Mouse (Mus musculus) CD4-positive helper T cell, adult 2 months (primary cell): ENCODE data around the gene Tgfbi.

Experiments used
- DNase-seq: peaks from one replicate; pipeline ENCODE4 v3.0.0-alpha.2; 2012; ENCODE audit warnings: low read depth, missing footprints, low spot score

The Tgfbi gene

DNA sequence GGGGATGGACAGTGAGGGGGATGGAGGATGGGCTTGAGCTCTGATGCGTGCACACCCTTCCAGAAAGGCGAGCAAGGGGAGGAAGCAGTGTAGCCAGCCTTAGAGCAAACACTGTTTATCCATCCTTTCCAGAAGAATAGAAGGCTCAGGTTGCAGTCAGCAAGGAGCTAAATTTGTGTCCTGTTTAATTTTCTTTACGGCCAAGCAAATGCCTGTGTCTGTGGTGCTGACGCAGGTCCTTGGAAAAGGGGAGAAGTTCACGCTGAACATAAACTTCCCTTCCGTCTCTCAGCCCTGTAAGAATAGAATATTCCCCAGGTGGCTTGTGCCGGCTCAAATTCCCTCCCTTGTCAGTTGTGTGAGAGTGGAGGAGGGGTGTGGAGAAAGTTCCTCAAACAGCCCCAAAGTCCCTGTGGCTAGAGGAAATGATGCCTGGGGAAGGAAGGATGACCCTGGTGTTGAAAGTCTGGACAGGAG is 24.9 kb downstream of the Tgfbi start:
- DNase-seq, result no peak

DNA sequence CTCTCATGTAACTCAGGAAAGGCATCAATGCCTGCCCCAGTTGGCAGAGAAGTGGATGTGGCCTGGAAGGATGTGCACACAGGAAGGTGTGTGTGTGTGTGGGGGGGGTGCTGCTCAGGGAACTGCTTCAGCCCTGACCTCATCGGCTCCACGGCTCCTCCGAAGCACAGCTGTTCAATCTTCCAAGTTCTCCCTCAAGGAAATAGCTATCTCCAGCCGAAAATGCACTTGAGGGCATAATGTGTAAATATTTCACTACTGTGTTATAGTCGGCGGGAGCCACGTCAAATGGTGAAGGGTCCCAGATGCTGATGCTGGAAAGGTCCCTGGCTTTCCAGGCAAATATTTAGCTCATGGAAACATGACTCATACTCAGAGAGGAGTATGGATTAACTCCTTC is 25.6 kb downstream of the Tgfbi start:
- DNase-seq, result no peak

DNA sequence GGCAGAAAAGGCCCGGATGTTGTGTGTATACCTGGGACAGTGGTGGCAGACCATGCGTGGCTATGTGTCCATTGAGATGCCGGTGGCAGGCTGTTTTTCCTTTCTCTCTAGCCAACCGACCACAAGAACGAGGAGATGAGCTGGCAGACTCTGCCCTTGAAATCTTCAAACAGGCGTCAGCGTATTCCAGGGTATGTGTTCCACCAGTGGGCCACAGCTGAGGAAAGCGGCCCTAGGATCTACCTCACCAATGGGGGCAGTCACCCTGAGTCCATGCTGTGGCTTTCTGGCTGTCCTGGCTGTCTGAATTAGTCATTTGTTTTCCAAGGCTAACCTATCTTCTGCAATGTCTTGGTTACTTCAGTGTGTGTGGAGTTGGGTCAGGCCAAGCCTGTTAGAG is 27.7 kb downstream of the Tgfbi start:
- no peak for DNase-seq

DNA sequence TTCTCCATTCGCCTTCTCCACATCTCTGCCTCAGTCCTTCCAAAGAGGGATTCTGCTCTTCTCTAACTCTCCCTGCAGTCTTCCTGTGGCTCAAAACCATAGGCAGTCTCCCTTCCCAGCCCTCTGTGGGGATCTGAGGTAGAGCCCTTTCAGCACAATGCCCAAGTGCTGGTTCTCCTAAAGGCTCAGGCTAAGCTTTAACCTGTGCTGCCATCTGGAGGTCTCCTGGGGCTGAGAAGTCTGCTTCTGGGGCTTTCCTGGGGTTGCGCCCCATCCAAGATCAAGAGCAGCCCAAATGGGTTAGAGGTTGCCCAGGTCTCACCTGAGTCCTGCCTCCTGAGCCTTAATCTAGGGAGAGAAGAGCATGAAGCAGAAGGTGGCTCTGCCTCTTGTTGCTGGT is 32.4 kb downstream of the Tgfbi start:
- DNase-seq, result no peak

DNA sequence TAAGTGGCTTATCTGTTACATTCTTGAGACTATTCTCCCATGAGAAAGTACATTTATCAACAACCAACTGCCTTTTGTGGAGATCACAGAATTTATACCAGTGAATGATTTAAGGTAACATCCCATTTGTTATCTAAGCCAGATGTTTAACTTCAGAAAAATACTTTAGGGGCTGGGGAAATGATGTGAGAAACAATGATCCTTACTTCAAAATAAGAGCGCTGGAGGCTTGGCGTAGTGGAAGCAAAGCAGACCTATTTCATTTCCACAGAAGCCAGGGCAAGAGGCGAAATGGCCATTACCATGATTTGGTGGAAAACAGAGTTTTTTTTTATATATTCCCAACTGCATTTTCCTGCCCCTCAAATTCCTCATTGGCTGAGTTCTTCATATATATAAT is 34.7 kb downstream of the Tgfbi start:
- DNase-seq, result no peak

DNA sequence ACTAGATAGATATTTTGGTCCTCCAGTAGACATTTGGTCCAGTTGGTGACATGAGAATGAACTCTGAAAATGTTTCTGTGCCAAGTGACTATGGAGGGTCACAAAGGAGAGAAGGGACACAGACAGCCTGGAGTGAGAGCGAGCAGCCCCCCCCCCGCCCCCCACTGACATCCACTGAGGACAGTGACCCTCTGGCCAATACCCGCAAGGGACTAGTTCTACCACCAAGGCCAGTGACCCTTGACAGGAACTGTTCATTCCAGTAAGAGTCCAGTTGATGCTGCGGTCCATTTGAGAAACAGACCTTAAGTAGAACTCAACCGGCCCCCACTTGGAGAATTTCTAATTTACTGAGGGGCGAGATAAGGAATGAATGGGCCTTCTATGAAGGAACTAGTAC is 36.4 kb downstream of the Tgfbi start:
- DNase-seq, result no peak

DNA sequence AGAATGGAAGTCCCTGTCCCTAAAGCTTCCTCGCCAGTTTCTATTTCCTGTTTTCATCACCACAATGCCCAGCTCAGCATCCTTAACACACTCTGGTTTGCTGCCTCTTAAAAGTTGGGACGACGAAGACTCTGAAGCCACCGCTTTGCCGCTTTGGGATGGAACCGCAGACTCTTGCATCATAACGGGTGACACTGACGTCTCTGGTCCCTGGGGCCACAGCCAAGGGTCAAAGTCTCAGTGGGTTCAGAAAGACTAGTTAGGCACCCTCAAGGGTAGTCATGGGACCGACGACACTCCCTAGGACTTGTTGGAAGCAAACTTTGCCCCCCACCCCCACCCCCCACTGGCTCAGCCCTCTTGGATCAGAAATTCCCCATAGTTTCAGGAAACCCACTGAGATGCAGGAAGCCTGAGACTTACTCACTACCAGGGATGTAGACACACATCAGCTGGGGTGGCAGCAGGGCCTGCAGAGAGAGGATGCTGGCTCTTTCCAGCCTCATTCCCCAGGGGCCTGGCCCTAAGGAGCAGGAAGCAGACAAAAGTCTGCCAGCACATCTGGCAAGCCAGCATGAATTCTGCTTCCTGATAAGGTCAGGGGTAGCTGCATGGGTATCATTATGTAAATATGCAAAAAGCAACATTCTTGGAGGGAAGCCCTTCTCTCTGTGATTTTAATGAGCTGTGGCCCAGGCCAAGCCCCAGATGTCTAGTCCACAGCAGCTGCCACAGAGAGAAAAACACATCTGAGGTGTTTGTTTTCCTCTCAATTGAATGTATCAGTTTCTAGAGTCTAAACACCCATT is 38.5 kb downstream of the Tgfbi start:
- no peak for DNase-seq

DNA sequence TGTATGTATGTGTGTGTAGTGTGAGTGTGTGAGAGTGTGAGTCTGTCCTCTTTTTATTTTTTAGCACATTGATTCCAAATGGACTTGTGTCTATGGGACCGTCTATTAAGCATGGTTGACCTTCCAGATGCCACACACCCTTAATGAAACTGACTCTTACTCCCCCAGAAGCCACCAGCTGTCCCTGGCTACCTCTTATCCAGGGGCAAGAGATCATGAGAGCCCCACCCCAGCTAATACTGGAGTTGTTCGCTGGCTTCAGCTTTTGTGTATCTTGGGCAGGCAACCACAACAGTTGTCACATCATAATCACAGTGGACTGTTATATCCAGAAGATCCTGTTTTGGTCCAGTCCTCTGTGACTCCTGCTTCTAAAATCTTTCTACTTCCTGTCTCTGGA is 40.7 kb downstream of the Tgfbi start:
- DNase-seq, result no peak

DNA sequence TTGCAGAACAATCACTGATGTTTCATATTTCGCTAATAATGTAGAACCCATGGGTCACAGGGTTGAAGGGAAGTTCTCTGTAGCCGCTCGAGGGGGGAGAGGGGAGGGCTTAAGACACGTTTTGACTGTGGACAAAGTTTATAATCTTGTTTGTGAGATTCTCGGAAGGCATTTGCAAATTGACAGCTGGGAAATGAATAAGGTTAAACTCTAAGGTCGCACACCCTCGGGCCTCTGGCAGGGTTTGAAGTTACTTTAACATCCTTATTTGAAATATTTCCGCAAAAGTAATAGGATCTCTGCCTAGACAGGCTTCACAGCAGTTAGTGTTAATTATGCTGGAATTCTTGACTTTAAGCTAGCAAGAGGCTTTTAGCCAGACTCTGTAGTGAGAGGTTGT is 43.1 kb downstream of the Tgfbi start:
- DNase-seq, result no peak

DNA sequence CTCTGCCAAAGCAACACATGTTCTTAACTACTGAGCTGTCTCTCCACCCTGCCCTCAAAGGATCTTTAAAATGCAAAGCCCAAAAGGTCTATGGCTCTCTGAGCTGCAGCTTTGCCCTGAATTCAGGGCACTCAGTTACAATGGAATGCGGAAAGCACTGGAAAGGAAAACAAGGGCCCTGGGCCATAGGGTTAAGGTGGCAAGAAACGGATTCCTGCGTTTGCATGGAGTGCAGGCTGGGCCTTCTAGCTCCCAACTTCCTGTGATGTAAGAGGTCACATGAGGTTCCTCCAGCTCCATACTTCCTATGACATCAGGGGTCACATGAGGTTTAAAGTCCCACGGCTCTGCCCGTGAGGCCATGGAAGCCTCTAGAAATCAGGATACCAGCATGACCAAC is 44.9 kb downstream of the Tgfbi start:
- DNase-seq, result no peak

DNA sequence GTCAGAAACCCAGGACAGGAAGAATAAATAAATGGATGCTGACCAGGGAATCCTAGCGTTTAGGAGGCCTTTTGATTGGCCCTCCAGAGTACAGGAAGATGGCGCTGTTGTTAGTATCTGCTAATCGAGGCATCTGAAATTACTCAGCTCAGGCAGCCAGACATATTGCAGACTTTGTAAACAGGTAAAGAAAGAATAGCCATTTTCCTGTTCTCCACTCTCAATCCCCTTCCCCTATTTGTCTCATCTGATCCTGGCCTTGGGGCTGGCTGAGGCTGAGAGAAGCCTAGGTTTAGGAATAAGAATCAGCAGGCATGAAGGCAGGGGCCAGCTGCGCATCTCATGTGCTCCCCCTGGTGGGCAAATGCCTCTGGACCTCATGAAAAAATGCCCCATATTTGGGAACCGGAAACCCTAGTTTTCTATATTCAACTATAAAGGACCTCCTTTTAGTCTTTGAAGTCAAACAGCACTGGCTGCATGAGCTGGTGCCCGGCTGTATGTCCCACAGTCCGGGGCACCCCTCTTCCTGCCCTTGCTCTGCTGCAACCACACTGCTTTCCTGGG is 48.7 kb downstream of the Tgfbi start:
- DNase-seq, result peak; percentile 59

DNA sequence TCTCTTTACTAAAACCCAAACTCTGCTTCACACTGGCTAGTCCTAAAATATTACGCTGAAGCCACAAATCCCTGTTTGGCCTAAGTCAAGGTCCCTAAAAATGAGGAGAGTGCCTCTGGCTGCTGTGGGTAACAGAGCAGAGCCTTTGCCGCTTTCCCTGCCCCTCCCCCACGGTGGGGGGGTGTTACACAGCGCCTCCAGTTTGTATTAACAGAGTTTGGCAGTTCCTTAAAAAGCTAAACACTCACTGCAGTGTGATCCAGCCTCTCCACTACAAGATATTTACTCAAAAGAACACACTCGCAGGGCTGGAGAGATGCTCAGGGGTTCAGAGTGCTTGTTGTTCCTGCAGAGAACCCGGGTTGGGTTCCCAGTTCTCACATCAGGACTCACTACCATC is 49.6 kb downstream of the Tgfbi start:
- no peak for DNase-seq

DNA sequence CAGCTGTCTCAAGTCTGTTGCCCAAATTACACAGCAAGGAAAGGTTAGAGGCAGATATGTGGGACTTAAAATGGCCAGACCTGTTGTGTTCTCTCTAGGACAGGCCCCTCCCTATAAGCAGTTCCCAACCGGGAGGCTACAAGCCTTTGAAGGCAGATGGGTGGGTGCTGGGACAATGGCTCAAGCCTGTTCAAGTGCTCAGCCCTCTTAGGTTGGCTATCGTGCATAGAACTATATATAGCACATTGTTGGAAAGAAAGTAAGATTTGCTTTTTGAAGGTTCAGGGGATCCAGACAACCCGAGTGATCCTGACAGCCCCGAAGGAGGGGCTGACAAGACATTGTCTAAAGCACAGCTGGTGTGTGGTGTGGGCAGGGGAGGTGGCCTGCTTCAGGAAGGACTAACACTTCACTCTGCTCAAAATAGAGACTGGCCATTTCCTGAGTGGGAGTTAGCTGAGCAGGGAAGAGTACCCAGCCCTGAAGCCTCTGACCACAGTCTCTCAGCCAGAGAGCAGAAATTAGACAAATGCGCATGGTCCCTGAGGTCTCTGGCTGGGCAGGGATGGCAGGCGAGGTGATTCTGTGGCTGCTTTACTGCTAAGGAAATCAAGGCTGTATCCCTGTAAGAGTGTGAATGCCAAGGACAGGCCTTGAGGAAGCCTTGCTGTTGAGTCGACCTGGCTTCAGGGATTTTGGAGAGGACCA is 52.7 kb downstream of the Tgfbi start:
- no peak for DNase-seq

DNA sequence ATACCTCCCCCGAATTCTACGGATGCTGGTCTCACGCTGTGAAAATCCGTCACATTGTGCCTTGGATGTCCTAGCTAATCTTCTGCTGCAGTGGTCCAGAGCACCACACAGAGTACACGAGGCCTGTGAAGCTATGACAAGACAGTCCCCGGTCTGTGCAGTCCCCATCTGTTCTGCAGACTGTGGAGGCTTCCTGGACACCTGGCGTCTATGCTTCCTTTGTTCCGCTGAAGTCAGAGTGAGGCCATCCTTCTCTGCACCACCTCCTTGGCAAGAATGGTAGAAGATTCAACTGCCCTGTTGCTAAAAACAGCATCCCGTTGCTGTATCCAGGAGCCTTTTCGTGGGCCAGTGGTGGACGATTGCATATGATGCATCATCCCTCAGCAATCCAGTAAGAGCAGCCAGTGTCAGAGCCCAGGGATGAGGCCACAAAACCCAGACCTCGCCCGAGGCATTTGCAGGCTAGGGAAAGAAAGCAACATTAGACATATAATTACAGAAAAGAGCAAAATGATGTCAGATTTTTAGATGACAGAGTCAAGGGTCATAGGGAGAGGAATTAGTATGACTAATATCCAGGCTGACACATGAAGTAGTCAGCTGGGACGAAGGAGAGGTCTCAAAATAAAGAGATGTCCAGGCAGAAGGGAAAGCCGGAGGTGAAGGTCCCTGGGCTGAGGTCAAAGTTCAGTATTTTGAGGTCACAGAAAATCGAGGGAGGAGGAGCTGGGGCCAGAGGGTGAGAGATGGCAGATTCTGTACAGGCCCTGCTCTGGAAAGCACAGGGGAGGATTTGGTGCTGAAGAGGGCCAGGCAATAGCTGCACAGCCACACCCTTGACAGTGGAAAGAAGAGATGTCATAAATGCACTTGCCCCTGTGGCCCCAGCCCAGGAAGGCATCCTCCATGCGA is 55.2 kb downstream of the Tgfbi start:
- DNase-seq, result no peak

DNA sequence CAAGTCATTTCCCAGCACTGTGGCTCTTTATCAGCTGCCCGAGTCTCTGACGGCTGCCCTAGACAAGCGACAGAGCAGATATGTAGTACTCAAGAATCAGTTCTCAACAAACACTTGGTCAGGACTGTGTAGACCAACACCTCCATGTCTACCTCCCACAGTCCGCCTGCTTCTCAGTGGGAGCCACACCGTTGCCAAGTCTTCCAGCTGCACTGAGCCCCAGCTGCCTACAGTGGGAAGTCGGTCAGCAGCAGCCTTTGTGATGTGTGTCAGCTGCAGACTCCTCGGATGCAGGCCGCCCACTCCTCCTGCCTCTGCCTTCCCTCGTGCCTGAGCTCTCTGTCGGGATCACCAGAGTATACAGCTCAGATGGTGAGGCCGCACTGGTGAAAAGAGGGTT is 61.9 kb downstream of the Tgfbi start:
- no peak for DNase-seq

DNA sequence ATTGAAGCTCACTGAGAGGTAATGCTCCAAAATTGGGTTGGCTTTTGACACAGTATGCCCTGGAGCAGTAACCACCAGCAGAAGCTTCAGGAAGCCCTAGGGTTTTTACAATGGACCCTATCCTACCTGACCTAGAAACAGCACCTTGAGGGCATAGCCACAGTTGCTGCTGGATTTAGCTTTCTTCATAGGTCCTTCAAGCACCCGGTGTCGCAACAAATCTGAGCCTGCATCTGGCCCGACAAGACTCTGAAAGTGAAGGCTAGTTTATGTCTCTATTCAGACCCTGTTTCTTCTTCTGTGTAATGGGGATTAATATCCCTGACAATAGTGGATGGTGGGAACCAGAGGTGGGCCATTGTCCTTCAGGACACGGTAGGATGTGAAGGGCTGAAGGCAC is 68.4 kb downstream of the Tgfbi start:
- no peak for DNase-seq

DNA sequence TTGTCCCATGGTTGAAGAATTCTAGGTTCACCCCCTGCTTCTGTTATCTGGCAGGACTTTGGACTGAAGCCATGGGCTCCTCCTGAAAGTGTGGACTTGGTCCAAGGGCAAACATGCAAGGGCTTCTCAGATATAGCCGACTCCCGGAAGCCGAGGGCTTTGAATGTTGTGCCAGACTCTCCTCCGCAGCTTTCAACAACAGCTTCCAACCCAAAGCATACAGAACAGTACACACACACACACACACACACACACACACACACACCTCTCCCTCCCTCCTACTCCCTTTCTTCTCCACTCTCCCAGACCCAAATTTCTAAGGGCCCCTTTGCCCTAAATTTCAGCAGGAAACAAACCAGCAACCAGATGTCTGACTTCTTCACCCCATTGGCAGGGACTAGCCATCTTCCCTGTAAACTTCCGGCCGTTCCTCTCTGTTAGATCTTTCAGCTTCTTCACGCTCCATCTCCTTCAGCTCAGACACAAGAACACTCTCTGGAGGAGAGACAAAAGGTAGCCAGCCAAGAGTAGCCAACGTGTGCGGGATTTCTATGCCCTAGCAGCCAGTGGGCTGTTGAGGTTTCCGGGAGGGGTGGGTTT is 69.0 kb downstream of the Tgfbi start:
- no peak for DNase-seq

DNA sequence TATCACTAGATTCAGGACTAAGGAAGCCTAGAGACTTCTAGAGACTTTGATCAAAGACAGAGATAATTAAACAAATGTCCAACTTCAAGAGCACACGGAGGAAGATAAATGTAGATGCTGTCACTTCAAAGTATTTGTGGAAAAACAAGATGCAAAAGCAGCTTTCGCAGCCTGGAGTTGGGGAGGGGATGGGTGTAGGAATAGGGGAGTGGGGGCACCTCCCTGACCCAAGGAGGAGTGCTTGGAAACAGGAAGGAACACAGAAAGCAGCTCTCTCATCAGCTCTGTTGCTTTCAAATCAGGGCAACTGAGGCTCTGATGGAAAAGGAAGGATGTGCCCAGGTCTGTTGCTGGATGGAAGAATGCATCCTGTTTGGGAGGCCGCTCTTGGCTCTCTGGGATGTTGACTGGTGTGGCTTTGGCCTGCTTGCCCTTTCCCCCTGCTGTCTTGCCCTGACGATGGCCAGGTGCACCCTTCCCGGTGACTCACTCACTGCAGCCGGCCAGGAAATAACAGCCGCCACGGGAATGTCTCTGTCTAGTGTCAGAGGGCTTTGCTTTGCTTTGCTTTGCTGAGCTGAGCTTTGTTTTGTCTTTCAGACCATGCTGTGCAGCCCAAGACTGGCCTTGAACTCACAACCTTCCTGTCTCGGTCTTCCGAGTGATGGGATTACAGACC is 69.6 kb downstream of the Tgfbi start:
- DNase-seq, result no peak

DNA sequence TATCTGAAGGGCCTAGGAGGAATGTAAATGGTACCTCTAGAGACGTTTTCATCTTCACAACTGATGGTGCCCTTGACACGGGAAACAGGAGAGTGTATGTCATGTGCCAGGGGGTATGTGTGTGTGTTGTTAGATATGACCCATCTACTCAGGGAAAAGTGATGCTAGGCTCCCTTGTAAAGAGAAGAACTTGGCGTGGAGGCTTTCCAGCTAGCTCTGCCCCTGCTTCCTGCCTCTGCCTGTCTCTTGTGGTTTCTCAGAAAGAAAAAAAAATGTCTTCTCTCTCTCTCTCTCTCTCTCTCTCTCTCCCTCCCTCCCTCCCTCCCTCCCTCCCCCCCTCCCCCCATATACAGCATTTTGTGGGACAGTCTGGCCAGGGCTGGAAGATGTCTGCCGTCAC is 72.6 kb downstream of the Tgfbi start:
- peak; percentile 11 for DNase-seq

DNA sequence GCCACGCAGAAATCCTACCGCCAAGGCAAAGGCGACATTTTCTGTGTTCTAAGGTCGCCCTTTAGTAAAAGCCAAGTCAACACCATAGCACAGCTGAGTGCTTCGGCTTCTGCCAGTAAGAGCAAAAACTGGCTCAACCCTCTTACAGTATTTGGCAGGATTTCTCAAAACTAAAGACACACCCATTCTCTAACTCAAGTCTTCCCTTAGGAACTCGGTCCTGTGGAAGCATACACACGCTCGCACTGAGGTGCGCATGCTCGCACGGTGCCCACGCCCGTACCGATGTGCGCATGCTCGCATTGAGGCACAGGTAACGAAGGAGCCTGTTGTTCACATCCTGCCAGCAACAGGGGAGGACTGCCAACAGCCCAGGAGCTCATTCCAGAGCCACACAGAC is 73.0 kb downstream of the Tgfbi start:
- peak; percentile 62 for DNase-seq

DNA sequence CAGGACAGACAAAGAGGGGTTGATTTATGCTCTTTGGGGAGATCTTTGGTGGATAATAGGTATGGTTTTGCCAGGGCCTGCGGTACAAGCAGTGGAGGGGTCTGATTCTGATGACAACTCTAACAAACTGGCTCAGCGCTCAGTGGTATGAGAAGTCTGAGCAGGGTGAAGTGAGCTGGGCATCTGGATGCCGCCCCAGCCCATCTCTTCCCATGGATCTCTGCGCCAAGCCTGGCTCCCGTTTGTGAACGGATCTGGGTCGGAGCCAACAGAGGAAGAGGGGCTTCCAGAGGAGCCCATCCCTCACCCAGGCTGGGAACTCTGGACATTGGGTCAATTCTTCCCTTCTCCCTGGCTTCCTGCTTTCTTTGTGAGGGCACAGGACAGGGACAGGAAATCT is 74.0 kb downstream of the Tgfbi start:
- DNase-seq, result no peak
